Mouse (Mus musculus) left cerebral cortex, postnatal 36 days (tissue): Measurements from ENCODE around the gene AI661453. TPM values are rescaled to one million over a fixed set of nuclear protein-coding genes. Genes with fewer than 3 reads are reported as not detected.

ENCODE experiments used
- DNase-seq, 2 experiments: peaks; one replicate each; pipeline ENCODE4 v3.0.0; 2021 to 2022; ENCODE audit warnings: low spot score in 2 of 2, mixed read lengths in 1 of 2
- intact Hi-C: fragments of 180-260 bp; cut with DNase I; formaldehyde crosslinking; loops from one replicate; pipeline ENCODE4 v1.15.1; 2025
- total RNA-seq, 2 experiments: library from RNA; stranded (reverse); gene quantifications; 2 replicates each; pipeline ENCODE4 v1.2.3; 2021

Gene AI661453
- total RNA-seq, 2 experiments from 2014 or later, result 0.30 to 0.43 TPM

DNA sequence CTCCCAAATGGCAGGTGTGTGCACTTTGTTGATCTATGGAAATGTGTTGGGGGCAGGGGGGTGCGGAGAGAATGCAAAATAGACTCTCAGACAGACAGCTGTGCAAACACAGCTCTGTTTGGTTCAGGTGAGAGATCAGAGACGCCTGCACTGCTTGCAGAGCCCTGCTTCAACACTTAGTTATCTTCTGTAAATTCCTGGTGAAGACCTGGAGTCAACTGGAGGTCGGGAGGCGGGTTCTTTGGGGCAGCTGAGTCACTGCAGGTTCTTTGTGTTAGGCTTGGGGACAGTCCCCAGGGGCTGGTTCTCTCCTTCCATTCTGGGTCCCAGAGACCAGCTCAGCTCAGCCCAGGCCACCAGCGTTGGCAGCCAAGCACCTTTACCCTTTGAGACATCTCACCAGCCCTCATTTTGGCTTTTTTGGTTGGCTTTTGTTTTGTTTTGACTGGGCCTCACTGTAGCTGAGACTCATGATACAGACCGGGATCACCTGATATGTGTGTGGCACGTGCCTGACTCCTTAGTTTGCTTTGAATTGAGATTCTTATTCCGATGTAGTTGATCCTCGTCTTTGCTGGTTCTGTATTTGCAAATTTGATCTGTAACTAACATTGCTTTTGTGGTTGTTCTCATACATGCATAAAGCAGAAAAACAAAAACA lies 26.4 kb downstream of the AI661453 start:
- no peak for DNase-seq
- intact Hi-C loops, result no loop called here

DNA sequence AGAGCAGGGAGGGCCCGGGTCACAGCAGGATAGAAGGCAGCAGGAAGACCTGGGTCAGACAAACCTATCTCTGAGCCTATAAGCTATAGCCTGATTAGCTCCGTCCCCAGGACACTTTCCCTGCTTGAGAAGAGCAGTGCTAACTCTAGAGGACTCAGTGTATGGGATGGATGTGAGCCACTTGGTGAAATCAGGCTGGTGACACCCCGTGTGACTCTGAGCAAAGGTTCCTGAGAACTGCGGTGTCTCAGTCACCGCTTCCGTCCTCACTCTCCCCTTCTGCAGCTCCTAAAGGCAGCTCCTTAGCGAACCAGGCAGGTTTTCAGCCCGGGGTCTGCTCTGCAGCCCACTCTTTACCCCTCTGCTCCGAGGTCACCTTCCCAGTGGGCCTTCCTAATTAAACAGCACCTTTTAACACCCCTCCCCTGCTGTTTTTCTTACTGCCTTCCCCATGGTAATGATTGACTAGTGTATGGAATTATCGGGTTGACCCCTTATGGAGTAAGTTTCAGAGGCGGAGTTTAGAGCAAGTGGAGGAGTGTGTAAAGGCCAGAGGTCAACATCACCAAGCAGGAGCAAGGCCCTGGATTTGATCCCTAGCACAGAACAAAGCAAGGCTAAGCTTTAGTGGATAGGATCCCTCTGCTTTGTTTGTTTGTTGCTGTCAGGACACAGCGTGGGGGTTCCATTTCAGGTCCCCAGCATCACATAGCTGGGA lies 28.0 kb downstream of the AI661453 start:
- intact Hi-C loops, result no loop called here

DNA sequence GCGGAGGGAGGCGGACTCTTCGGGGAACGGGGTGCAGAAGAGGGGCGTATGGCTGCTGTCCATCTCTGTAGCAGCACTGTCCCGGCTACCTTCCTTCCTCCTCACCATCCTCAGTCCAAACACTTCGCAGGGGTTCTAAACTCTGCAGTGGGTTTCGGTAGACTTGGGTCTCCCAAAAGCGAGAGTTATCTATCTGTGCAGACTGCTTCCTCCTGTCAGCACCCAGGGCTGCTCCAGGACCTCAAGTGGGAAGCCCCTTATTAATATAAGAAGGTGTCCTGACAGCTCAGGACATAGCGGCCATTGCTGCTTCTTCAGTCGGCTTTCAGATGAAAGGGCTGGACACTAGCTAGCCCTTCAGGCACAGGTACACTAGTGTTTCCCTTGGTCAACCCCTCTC lies 28.6 kb downstream of the AI661453 start:
- no peak for DNase-seq
- intact Hi-C loops, result no loop called here

More for the DNA sequence above, 28.0 kb downstream of the AI661453 start:
- no peak for DNase-seq

DNA sequence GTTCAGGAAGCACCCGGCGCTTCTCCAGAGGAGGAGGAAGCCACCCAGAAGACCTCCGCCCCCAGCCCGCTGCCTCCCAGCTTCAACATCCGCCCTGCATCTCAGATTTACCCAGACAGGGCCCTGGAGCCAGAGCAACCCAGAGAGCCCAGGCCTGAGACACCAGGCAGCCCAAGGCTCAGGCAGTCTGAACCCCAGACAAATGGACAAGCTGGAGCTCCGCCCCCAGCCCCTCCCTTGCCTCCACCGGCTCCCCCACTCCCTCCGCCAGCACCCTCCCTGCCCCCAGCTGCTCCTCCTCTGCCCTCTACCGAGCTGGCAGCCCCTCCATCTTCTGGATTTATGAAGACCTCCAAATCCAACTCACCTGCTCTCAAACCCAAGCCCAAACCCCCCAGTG lies 29.9 kb downstream of the AI661453 start:
- DNase-seq, result no peak
- intact Hi-C loops, result no loop called here

DNA sequence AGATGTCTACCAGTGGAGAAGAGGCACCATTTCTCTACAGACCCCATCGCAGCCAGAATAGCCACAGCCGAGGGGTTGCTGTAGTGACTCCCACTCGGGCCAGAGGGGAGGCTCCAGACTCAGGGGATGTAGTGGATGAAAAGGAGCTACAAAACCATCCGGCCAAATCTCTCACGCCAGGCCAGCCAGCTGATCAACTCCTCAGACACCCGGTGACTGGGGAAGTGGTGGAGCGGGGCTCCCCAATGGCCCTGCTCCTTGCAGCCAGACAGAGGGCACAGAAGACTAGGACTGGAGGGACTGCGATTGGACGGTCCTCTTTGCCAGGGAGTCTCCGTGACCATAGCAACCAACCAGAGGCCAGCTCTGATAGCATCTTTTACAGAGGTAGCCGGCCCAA lies 31.2 kb downstream of the AI661453 start:
- no peak for DNase-seq
- intact Hi-C loops, result no loop called here

DNA sequence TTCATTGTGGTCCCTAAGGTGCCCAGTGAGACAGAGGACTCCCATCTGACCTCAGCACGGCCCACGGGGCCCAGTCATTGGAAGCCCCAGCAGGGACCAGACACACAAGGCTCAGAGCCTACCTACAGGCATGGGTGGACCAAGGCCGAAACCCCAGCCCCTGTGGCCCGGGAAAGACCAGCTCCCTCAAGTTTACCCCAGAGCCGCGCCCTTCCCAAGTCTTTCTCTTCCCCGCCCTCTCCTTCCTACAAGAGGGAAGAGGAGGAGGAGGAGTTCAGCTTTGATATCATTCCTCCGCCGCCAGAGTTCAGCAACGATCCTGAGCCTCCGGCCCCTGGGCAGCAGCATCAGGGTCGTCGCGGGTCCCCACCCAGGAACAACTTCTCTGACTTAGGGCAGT lies 31.6 kb downstream of the AI661453 start:
- intact Hi-C loops, result no loop called here
- no peak for DNase-seq

DNA sequence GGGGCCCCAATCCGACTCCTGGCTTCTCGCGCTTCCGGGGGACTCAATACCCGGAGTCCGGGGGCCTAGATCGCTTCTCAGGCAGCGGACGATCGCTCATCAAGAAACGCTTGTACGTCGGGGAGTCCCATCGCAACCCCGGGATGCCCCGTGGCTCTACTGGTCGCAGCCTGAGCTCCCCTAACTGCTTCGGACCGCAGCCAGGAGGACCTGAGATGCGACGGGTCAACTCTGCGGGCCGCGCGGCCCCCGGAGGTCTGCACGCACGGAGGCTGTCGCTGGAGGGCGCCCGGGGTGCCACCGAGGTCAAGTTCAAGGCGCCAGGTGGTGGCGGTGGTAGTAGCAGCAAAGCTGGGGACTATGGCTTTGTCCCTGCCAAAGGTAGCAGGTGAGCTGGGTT lies 32.1 kb downstream of the AI661453 start:
- DNase-seq, result no peak
- intact Hi-C loops, result no loop called here

DNA sequence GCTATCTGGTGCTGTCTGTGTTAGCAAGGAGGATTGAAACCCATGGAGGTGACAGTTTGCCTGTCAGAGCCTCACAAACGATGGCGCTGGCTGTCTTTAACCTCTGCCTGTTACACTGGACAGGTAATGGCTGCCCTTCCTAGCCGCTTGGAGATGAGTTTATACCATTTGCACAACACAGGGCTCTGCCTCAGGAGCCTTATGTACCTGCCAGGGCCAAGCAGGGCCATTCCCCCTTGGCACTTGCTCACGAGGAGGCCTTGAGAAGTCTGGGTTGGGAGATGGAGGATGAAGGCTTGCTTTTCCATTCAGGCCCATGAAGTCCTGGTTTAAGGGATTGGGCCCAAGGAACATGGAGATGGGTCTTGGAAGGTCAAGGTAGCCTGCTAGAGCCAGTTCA lies 33.2 kb downstream of the AI661453 start:
- no peak for DNase-seq
- intact Hi-C loops, result no loop called here

DNA sequence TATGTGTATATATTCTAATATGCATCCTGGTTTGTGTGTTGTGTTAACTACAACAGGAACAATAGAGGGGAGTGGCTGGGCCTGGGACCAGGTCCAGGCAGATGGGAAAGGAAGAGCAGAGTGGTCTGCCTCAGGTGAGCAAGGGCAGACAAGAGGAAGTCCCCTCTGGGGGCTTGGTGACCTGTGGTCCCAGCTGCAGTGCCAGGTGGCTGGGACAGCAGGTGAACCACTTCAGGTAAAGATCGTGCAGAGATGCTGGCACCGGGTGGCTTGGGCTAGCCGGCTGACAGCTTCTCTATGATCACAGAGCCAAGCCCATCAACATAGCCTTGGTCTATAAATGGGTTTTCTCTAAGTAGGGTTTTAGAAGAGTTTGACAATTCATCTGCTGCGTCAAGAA lies 33.7 kb downstream of the AI661453 start:
- no peak for DNase-seq
- intact Hi-C loops, result no loop called here

DNA sequence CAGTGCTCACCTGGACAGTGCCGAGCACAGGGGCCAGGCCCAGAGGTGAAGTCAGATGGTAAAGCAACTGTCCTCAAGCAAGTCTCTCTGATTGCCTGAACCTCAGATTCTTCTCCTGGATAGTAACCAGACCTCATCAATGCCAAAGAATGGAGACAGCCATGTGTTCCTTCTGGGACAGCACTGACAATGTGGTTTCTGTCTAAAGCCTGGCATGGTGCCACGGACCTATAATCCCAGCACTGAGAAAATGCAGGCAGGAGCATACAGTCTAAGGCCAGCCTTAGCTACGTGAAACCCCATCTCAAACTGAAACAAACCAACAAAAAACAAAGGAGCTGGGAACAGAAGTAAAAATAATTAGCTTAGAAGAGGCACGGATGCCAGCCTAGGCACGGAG lies 34.3 kb downstream of the AI661453 start:
- intact Hi-C loops, result no loop called here
- DNase-seq, result no peak

DNA sequence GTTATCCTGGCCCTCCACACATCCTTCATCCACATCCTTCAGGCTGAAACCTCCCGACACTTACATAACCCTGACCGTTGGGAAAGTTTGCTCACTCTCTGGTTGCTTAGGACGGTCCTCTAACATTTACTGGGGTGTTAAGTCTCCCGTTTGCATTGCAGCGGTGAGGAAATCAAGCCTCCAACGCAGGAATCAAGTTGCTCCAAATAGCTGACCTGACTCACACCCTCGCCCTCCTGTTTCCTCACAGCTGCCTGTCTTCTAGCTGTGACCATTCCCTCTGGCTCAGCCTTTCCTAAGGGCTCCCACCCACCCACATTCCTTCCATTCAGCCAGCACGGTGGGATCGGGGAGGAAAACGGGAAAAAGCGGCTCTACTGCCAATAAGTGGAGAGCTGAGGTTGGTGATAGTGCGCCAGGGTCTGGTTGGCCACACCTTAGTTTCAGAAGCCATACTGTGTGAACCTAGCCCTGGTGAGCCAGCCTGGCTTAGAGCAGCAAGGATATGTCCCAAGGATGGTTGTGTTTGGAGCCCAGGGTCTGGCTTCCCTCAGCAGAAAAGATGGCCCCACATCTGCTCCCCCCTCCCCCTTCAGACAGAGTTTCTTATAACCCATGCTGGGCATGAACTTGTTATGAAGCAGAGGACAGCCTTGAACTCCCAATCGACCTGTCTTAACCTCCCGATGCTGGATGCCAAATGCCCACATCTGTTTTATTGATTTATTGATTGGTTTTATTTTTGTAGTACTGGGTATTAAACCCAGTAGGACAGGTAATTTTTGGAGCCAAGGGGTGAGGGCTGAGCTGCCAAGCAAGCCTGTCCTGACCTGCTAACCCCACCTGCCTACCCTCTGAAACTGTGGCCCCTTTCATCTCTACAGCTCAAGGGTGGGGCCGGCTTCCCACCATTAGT lies 36.3 kb downstream of the AI661453 start:
- DNase-seq, result no peak
- intact Hi-C loops, result no loop called here

DNA sequence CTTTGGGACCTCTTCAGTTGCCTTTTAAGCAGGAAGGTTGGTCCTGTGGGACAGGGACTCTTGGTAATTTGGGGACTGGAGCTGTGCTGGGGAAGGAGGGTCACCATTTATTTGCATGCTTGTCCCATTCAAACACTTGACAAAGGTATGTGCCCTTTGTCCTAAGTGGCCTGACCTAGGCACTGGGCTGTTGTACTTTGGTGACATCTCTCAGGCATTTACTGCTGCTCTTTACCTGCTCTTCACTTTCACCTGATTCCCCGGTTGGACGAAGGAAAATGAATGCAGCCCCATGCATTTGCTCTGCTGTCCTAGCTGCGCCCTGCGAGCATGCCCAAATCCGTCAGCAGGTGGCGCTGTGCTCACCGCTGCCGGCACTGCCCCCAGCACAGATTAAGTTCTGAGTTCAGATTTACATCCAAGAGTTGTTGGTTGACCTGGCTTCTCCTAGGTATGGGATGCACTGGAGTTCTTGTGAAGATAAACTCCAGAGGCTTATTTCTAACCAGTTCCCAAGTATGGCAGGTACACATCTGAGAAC lies 37.1 kb downstream of the AI661453 start:
- intact Hi-C loops, result no loop called here
- DNase-seq, result no peak

DNA sequence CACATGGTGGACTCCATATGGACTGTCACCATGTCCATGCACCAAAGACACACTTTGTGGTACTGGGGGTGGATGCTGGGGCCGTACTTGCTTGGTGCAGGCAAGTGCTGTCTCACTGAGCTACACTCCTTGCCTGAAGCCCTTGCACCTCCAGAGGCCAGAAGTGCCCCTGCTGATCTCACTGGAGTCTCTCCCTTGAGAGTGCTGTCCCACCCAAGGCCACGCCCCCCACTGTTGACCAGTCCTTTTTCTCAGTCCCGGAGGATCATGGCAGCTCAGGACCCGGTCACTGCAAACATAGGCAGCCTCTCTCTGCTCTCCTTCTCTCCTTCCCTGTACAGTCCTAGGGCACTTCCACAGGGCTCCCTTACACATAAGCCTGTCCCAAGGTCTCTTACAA lies 37.8 kb downstream of the AI661453 start:
- intact Hi-C loops, result no loop called here
- DNase-seq, result no peak

DNA sequence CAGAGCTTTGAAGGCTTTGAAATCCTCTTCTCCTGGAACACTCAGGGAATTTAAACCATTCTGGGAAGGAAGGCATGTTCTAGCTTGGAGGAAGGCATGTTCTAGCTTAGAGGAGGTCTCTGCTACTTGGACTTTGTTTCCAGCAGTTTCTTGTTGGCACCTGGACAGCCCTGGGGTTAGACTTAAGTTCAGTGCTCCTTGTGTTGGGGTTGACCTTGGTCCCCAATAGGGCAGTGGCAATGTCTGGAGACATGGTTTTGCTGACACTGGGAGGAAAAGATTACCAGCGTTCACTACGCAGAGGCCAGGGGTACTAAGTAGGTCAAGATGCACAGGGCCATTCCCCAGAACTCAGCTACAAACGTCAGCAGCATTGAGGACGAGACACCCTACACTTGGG lies 38.8 kb downstream of the AI661453 start:
- intact Hi-C loops, result no loop called here
- DNase-seq, result no peak

DNA sequence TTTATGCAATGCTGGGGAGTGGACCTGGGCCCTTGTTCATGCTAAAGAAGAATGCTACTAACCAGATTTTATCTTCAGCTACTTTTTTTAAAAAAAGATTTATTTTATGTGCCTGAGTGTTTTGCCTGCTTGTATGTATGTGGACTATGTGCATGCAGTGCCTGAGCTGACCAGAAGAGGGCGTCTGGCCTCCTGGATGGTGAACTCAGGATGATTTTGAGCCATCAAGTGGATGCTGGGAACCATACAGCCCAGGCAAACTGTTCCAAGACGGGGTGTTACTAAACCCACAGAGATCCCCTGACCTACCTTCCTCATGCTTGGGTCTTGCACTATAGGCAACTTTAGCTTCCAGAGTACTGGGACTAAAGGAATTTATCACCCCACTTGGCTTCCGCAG lies 39.3 kb downstream of the AI661453 start:
- intact Hi-C loops, result no loop called here
- no peak for DNase-seq

DNA sequence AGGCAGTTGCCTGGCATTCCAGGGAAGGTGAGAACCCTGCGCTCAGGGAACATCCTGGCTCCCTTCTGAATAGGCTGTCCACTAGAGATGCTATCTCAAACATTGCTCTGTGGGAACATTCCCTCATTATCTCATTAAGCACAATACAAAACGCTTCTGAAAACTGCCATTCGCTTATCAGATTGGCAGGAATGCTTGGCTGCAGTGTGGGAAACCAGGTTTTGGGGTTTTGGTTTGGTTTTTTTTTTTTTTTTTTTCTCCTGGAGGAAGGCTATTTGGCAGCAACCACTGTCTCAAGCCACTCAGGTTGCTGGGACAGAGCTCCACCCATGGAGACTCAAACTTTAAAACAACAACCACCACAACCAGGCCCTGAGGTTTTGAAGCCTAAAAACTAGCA lies 43.5 kb downstream of the AI661453 start:
- intact Hi-C loops, result no loop called here
- no peak for DNase-seq

DNA sequence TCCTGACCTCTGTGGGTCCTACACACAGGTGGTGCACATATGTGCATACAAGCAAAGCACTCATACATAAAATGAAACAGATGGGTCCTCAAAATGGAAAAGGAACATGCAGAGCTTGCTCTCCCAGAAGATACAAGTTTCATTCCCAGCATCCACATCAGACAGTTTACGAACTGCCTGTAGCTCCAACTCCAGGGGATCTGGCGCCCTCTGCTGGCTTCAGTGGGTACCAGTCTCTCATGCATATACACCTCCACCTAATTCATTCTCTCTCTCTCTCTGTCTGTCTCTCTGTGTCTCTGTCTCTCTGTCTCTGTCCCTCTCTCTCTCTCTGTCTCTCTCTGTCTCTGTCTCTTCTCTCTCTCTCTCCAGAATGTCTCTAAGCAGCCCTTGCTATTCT lies 46.0 kb downstream of the AI661453 start:
- intact Hi-C loops, result no loop called here
- no peak for DNase-seq

DNA sequence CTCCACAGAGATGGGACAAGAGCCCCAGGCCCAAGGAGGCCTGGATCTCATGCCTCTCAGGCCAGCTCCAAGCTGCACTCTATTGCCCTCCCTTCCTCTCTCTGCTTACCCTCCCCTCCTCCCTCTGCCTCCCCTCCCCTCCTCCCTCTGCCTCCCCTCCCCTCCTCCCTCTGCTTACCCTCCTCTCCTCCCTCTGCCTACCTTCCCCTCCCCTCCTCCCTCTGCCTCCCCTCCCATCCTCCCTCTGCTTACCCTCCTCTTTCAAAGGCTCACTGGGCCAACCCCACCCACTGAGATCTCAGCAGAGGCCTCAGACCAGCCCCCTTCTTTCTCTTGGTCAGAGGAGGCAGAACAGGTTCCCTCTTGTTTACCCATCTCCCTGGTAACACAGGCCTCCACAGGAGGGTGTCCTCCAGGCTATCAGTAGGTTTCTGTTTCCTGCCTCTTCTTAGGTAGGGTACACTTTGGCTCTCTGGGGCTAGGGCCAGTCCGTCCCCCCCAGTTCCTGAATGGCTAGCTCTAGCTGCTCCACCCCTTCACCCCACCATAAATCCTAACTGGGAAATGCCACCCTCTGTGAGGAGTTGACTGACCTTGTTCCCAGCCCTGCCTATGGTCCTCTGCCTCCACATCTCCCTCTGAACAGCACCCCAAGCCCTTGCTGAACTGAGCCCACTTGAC lies 48.0 kb downstream of the AI661453 start:
- no peak for DNase-seq
- intact Hi-C loops, result no loop called here

DNA sequence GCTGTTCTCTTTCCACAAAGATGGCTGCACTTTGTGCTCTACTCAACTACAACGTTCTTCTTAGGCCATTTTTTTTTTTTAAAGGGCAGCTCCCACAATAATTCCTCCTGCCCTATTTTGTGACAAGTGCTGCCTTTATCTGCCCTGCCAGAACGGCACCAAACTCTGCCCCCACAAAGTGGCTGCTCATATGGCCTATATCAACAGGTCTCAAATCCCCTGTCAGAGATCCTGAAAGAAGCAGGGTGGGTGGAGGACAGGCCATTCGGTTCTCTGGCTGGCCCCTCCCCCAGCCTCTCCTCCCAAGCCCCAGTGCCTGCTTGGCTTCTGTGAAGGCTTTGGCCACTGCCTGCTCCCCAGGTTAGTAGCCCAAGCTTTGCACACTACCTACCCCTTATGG lies 48.6 kb downstream of the AI661453 start:
- no peak for DNase-seq
- intact Hi-C loops, result no loop called here

DNA sequence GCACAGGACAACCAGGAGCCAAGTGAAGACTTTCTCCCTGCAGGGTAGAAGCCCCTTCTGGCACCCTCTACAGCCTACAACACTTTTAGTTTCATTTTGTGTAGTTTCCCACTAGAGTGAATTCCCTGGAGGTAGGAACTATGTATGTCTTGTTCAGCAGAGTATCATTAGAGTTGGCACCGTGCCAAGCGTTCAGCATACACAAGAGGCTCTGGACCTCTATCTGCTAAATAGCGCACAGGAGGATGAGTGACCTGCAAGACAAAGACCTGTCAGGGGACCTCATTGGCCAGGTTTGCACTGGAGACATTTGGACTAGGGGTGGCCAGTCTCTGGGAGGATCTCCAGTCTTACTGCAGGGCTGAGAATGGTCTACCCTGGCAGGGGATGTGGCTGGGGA lies 49.4 kb downstream of the AI661453 start:
- intact Hi-C loops, result no loop called here

More for the DNA sequence above, 49.4 kb downstream of the AI661453 start:
- DNase-seq, result no peak
